9 mouse cellular contexts compared by ENCODE assay signal in the genomic region with DNA sequence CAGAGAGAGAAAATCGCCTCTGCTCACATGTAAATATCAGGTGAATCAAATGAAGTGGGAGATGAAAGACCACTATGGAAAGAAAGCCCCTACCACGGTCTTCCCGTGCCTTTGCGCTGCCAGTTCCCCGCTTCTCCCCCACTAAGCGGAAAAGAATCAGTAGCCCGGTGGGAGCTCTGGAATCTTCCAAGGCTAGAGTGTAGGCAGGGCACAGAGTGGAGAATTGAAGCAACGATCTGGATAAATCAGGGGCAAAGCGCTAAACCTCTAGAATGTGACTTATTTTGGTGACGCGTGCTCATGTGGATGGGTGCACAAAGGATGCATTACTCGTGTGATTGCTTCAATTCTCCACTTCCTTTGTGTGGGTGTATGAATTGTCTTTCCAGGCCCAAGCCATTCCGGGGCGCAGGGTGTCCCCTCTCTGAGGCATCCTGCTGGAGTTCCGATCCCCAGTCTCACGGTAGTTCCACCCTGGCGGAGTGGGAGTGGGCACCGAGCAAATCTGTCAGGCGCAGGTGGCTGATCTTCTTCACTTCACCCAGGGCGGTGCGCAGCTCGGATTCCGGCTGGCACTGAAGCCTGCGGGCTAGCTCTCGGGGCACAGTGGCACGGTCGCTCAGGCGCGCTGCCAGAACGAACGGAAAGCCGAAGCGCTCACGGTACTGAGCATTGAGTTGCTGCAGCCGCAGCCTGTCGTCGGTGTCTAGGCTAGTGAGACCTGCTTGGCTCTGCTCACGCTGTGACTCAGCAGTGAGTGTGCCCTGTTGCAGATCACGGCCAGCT. TPM values are rescaled to one million over a fixed set of nuclear protein-coding genes. Genes with fewer than 3 reads are reported as not detected.
DNase-seq lines count a peak whose midpoint lies in the region; ATAC-seq lines count a peak whose summit lies in the region.
"Had no signal": no experiment of that assay in that cellular context is flagged by ENCODE, and none has a peak within 500 bp of the region (broad histone marks: within the 10 kb centered on the region; RNA-seq: fewer than 3 reads in every experiment).

No protein-coding gene starts in this region.

- H3K36me3 ChIP-seq in hindbrain, embryonic 10.5 days = no peaks in the 10 kb centered on the region
- H3K36me3 ChIP-seq in hindbrain, embryonic 14.5 days (replicated peaks; ENCODE audit: control insufficient read depth, insufficient read depth) = no peaks in the 10 kb centered on the region
- no peaks in the 10 kb centered on the region for H3K36me3 ChIP-seq in embryonic facial prominence, embryonic 14.5 days (ENCODE audit: control insufficient read depth, insufficient read depth, low read length)

- WGBS in hindbrain, embryonic 10.5 days = under 1% methylated on average over 39 of the region's 39 CpGs
- under 1% methylated on average over 39 of the region's 39 CpGs for WGBS in hindbrain, embryonic 14.5 days
- 2% methylated on average over 33 of the region's 39 CpGs for WGBS in embryonic facial prominence, embryonic 14.5 days

- H3K4me2 ChIP-seq in hindbrain, embryonic 14.5 days (replicated peaks) = no peak overlapping the region
- H3K4me2 ChIP-seq in embryonic facial prominence, embryonic 14.5 days (ENCODE audit: low read depth, low read length) = no peak overlapping the region
- H3K4me2 ChIP-seq: lung, embryonic 14.5 days had no signal

- H3K27ac ChIP-seq in hindbrain, embryonic 10.5 days = no peak overlapping the region
- no peak overlapping the region for H3K27ac ChIP-seq in hindbrain, embryonic 14.5 days
- H3K27ac ChIP-seq in embryonic facial prominence, embryonic 14.5 days (replicated peaks; ENCODE audit: low read depth, low read length) = no peak overlapping the region

- H3K27me3 ChIP-seq in hindbrain, embryonic 10.5 days (ENCODE audit: insufficient read depth, poor library complexity, severe bottlenecking) = peaks cover 100% of the 10 kb centered on the region
- peaks cover 95% of the 10 kb centered on the region for H3K27me3 ChIP-seq in hindbrain, embryonic 14.5 days (ENCODE audit: control insufficient read depth, insufficient read depth, low read length)
- H3K27me3 ChIP-seq in embryonic facial prominence, embryonic 14.5 days (replicated peaks; ENCODE audit: control insufficient read depth, insufficient read depth, low read length) = peaks cover 95% of the 10 kb centered on the region

- no peak for ATAC-seq in hindbrain, embryonic 14.5 days (ENCODE audit: low FRiP score)
- peak; percentile 38; the same call in 1 of the 2 replicates for ATAC-seq in embryonic facial prominence, embryonic 14.5 days (ENCODE audit: low read depth)

- H3K9ac ChIP-seq in hindbrain, embryonic 14.5 days = no peak overlapping the region
- H3K9ac ChIP-seq in embryonic facial prominence, embryonic 14.5 days (ENCODE audit: low read depth, low read length) = no peak overlapping the region
- H3K9ac ChIP-seq: lung, embryonic 14.5 days had no signal

- DNase-seq in hindbrain, embryonic 10.5 days (ENCODE audit: low spot score) = peak; percentile 46
- no peak for DNase-seq in hindbrain, embryonic 14.5 days (ENCODE audit: low spot score)
- peak; percentile 9 for DNase-seq in NIH3T3 (ENCODE audit: low read depth)
- no peak for DNase-seq in embryonic facial prominence, embryonic 14.5 days (ENCODE audit: low spot score)
- peak; percentile 40 for DNase-seq in naive thymus-derived CD4-positive, alpha-beta T cell, adult 2 months (ENCODE audit: low read depth)
- no peak for DNase-seq in yolk sac, embryonic 10.5 days (ENCODE audit: low spot score)
- no peak for DNase-seq in layer of hippocampus, adult 11-12 months (ENCODE audit: low spot score)
- no peak for DNase-seq in ovary, postnatal 36 days (ENCODE audit: low spot score)
- DNase-seq: lung, embryonic 14.5 days had no signal

- H3K9me3 ChIP-seq in hindbrain, embryonic 10.5 days = no peaks in the 10 kb centered on the region
- H3K9me3 ChIP-seq in hindbrain, embryonic 14.5 days (ENCODE audit: control insufficient read depth, low read length) = no peaks in the 10 kb centered on the region
- H3K9me3 ChIP-seq in embryonic facial prominence, embryonic 14.5 days (ENCODE audit: control insufficient read depth, low read length) = no peaks in the 10 kb centered on the region

- H3K4me1 ChIP-seq in hindbrain, embryonic 10.5 days (replicated peaks) = no peaks in the 10 kb centered on the region; the same call in 1 of the 2 replicates
- H3K4me1 ChIP-seq in hindbrain, embryonic 14.5 days (replicated peaks; ENCODE audit: control insufficient read depth, insufficient read depth, low read length) = no peaks in the 10 kb centered on the region
- H3K4me1 ChIP-seq in embryonic facial prominence, embryonic 14.5 days (ENCODE audit: control insufficient read depth, insufficient read depth, low read length) = no peaks in the 10 kb centered on the region

- H3K4me3 ChIP-seq in hindbrain, embryonic 10.5 days = no peak overlapping the region
- no peak overlapping the region for H3K4me3 ChIP-seq in hindbrain, embryonic 14.5 days (replicated peaks; ENCODE audit: low read length)
- H3K4me3 ChIP-seq in embryonic facial prominence, embryonic 14.5 days (ENCODE audit: low read depth, low read length) = no peak overlapping the region

RNA-seq across cellular contexts. Expression of a gene that starts 7.4 kb away (rescaled TPM):
- polyA plus RNA-seq in hindbrain, embryonic 10.5 days (2016; fragmentation: Nextera tagmentation; extraction: Ambion mirVana) = not detected in 2 replicates
- polyA plus RNA-seq in hindbrain, embryonic 14.5 days (2014; fragmentation: Nextera tagmentation; extraction: Ambion mirVana) = not detected in 2 replicates
- not detected in 2 replicates for polyA plus RNA-seq in embryonic facial prominence, embryonic 14.5 days (2014; fragmentation: Nextera tagmentation; extraction: Ambion mirVana)
- polyA plus RNA-seq: lung, embryonic 14.5 days had no signal

RNA-seq across cellular contexts. Expression of a gene that starts 7.8 kb away (rescaled TPM):
- not detected in 2 replicates for polyA plus RNA-seq in hindbrain, embryonic 10.5 days (2016; fragmentation: Nextera tagmentation; extraction: Ambion mirVana)
- polyA plus RNA-seq in hindbrain, embryonic 14.5 days (2014; fragmentation: Nextera tagmentation; extraction: Ambion mirVana) = not detected in 2 replicates
- polyA plus RNA-seq in embryonic facial prominence, embryonic 14.5 days (2014; fragmentation: Nextera tagmentation; extraction: Ambion mirVana) = not detected in 2 replicates
- polyA plus RNA-seq: lung, embryonic 14.5 days had no signal

RNA-seq across cellular contexts. Expression of a gene that starts 45.1 kb away (rescaled TPM):
- not detected in 2 replicates for polyA plus RNA-seq in hindbrain, embryonic 10.5 days (2016; fragmentation: Nextera tagmentation; extraction: Ambion mirVana)
- not detected in 2 replicates for polyA plus RNA-seq in hindbrain, embryonic 14.5 days (2014; fragmentation: Nextera tagmentation; extraction: Ambion mirVana)
- not detected in 2 replicates for polyA plus RNA-seq in embryonic facial prominence, embryonic 14.5 days (2014; fragmentation: Nextera tagmentation; extraction: Ambion mirVana)
- polyA plus RNA-seq: lung, embryonic 14.5 days had no signal

Comparison
In these comparisons a context has a peak if more than half of its experiments do, and no peak if none do; other contexts are left out.
1. DNase-seq: peak in hindbrain, embryonic 10.5 days (single experiment), NIH3T3 (single experiment) and naive thymus-derived CD4-positive, alpha-beta T cell, adult 2 months (single experiment); none in hindbrain, embryonic 14.5 days (single experiment), embryonic facial prominence, embryonic 14.5 days (single experiment), yolk sac, embryonic 10.5 days (single experiment), layer of hippocampus, adult 11-12 months (single experiment) and ovary, postnatal 36 days (single experiment).